Mouse (Mus musculus) spleen, postnatal 36 days (tissue): ENCODE measurements at regions not wholly inside any gene's neighbourhood (a gene's known extent, or its start where the extent isn't known, plus 50 kb on each side); places are given as distances from the start of the nearest gene placed in this dataset.

Source experiments
- DNase-seq, 2 experiments: peaks; one replicate each; pipeline ENCODE4 v3.0.0; 2022; ENCODE audit warnings: low spot score in 2 of 2, mixed read lengths in 1 of 2

- DNase-seq, result no peak
These were observed 80.4 kb downstream of the Utp6 start for GRCm38 (mm10) chr11:79881812-79882211.

GRCm38 (mm10) chr11:79878091-79878490, 84.1 kb downstream of the Utp6 start:
- no peak for DNase-seq

GRCm38 (mm10) chr11:79877184-79877745, 84.9 kb downstream of the Utp6 start:
- DNase-seq, result no peak

- no peak for DNase-seq
These were observed 90.2 kb downstream of the Utp6 start for GRCm38 (mm10) chr11:79871783-79872628.

GRCm38 (mm10) chr11:79870189-79870588, 92.0 kb downstream of the Utp6 start:
- DNase-seq, result peak; percentile 10 to 31

- no peak for DNase-seq
These were observed 93.2 kb downstream of the Utp6 start for GRCm38 (mm10) chr11:79869009-79869408.

GRCm38 (mm10) chr11:79864836-79865235, 97.4 kb downstream of the Utp6 start:
- no peak for DNase-seq

- DNase-seq, result no peak
These were observed 98.6 kb downstream of the Utp6 start for GRCm38 (mm10) chr11:79863487-79864175.

GRCm38 (mm10) chr11:79860611-79861067, 101.6 kb downstream of the Utp6 start:
- no peak for DNase-seq

- DNase-seq, result no peak
These were observed 105.8 kb downstream of the Utp6 start for GRCm38 (mm10) chr11:79856376-79856775.

- no peak for DNase-seq
These were observed 112.6 kb downstream of the Utp6 start for GRCm38 (mm10) chr11:79849545-79849944.

- no peak for DNase-seq
These were observed 117.8 kb downstream of the Utp6 start for GRCm38 (mm10) chr11:79844436-79844835.

- DNase-seq, result no peak
These were observed 119.2 kb downstream of the Utp6 start for GRCm38 (mm10) chr11:79843021-79843420.

GRCm38 (mm10) chr11:79839973-79840372, 122.2 kb downstream of the Utp6 start:
- no peak for DNase-seq

GRCm38 (mm10) chr11:79838051-79838450, 124.1 kb downstream of the Utp6 start:
- DNase-seq, result no peak

- DNase-seq, result no peak
These were observed 124.9 kb downstream of the Utp6 start for GRCm38 (mm10) chr11:79837076-79837990.

GRCm38 (mm10) chr11:79835873-79836272, 126.3 kb downstream of the Utp6 start:
- DNase-seq, result no peak

- DNase-seq, result no peak
These were observed 128.4 kb downstream of the Utp6 start for GRCm38 (mm10) chr11:79833817-79834216.

- no peak for DNase-seq
These were observed 130.4 kb downstream of the Utp6 start for GRCm38 (mm10) chr11:79831591-79832320.

- no peak for DNase-seq
These were observed 131.6 kb downstream of the Utp6 start for GRCm38 (mm10) chr11:79830567-79831055.

- no peak for DNase-seq
These were observed 135.2 kb downstream of the Utp6 start for GRCm38 (mm10) chr11:79827034-79827433.
